Mouse (Mus musculus) midbrain, embryonic 16.5 days (tissue): Measurements from ENCODE around the gene Farsa. TPM values are rescaled to one million over a fixed set of nuclear protein-coding genes. Genes with fewer than 3 reads are reported as not detected.

ENCODE experiments used
- microRNA-seq: library from miRNA; unstranded; fragments of <30 nt; microRNA quantifications from one replicate; pipeline ENCODE4, GENCODE M21; 2017
- polyA plus RNA-seq: library from polyadenylated mRNA; unstranded; fragments of >200 nt; fragmentation: Nextera tagmentation; extraction: Ambion mirVana; gene quantifications from 2 replicates; pipeline ENCODE4 v1.2.1, GENCODE M21; 2015

Gene Farsa
- polyA plus RNA-seq, 1 experiment from 2014 or later, result 108 TPM

Small RNA genes within 50 kb of the gene (microRNA-seq; reads per million reads assigned to microRNA genes)
- gene Mir7069, result 2.4 reads per million, percentile 10 among the genes with 10 or more reads in this experiment

Other genes starting within 250 kb of the Farsa start
- gene Ier2, start 194.1 kb upstream of the Farsa start, polyA plus RNA-seq, result 13.0 and 16.3 TPM in 2 replicates
- gene Trmt1, start 170.7 kb upstream of the Farsa start, polyA plus RNA-seq, result 59.0 and 68.1 TPM in 2 replicates
- 13.0 and 14.2 TPM in 2 replicates for gene Nacc1, start 169.1 kb upstream of the Farsa start, polyA plus RNA-seq
- 2.2 and 3.1 TPM in 2 replicates for gene Lyl1, start 155.5 kb upstream of the Farsa start, polyA plus RNA-seq
- gene G430095P16Rik, start 134.0 kb upstream of the Farsa start, polyA plus RNA-seq, result 0.80 and 1.1 TPM in 2 replicates
- gene Nfix, start 56.6 kb upstream of the Farsa start, polyA plus RNA-seq, result 44.1 and 55.4 TPM in 2 replicates
- gene Dand5, start 34.2 kb upstream of the Farsa start, polyA plus RNA-seq, result 11.7 and 12.4 TPM in 2 replicates
- gene Gadd45gip1, start 25.5 kb upstream of the Farsa start, polyA plus RNA-seq, result 35.0 and 37.4 TPM in 2 replicates
- 80.7 and 85.6 TPM in 2 replicates for gene Rad23a, start 16.3 kb upstream of the Farsa start, polyA plus RNA-seq
- 662 and 691 TPM in 2 replicates for gene Calr, start 10.1 kb upstream of the Farsa start, polyA plus RNA-seq
- 27.7 and 33.2 TPM in 2 replicates for gene Syce2, start 15.1 kb downstream of the Farsa start, polyA plus RNA-seq
- gene Gcdh, start 36.9 kb downstream of the Farsa start, polyA plus RNA-seq, result 33.4 and 36.9 TPM in 2 replicates
- 0.28 and 0.98 TPM in 2 replicates for gene Klf1, start 44.9 kb downstream of the Farsa start, polyA plus RNA-seq
- gene Dnase2a, start 51.6 kb downstream of the Farsa start, polyA plus RNA-seq, result 5.0 and 6.1 TPM in 2 replicates
- gene Mast1, start 80.4 kb downstream of the Farsa start, polyA plus RNA-seq, result 85.7 and 86.1 TPM in 2 replicates
- 2.8 and 3.3 TPM in 2 replicates for gene Rtbdn, start 90.0 kb downstream of the Farsa start, polyA plus RNA-seq
- gene Gm49661, start 112.4 kb downstream of the Farsa start, polyA plus RNA-seq, result not detected in 2 replicates
- gene Prdx2, start 112.6 kb downstream of the Farsa start, polyA plus RNA-seq, result 1,134 and 1,161 TPM in 2 replicates
- gene Rnaseh2a, start 112.8 kb downstream of the Farsa start, polyA plus RNA-seq, result 47.9 and 51.3 TPM in 2 replicates
- gene Junb, start 121.7 kb downstream of the Farsa start, polyA plus RNA-seq, result 5.3 TPM in 2 replicates
- 39.3 and 43.8 TPM in 2 replicates for gene Hook2, start 133.6 kb downstream of the Farsa start, polyA plus RNA-seq
- not detected in 2 replicates for gene Best2, start 157.5 kb downstream of the Farsa start, polyA plus RNA-seq
- gene Asna1, start 168.3 kb downstream of the Farsa start, polyA plus RNA-seq, result 148 and 149 TPM in 2 replicates
- gene Trir, start 169.8 kb downstream of the Farsa start, polyA plus RNA-seq, result 114 and 120 TPM in 2 replicates
- 65.1 and 73.5 TPM in 2 replicates for gene Tnpo2, start 179.9 kb downstream of the Farsa start, polyA plus RNA-seq
- gene Fbxw9, start 203.1 kb downstream of the Farsa start, polyA plus RNA-seq, result 79.5 and 93.5 TPM in 2 replicates
- 1.7 and 3.3 TPM in 2 replicates for gene Gm5741, start 211.0 kb downstream of the Farsa start, polyA plus RNA-seq
- gene Dhps, start 214.8 kb downstream of the Farsa start, polyA plus RNA-seq, result 114 and 120 TPM in 2 replicates
- gene Wdr83os, start 223.8 kb downstream of the Farsa start, polyA plus RNA-seq, result 129 and 133 TPM in 2 replicates
- gene Wdr83, start 224.3 kb downstream of the Farsa start, polyA plus RNA-seq, result 57.5 and 57.9 TPM in 2 replicates
- 18.1 and 18.2 TPM in 2 replicates for gene Man2b1, start 226.3 kb downstream of the Farsa start, polyA plus RNA-seq